Mouse (Mus musculus) stomach, embryonic 14.5 days (tissue): Measurements from ENCODE around the gene Atp8a2. TPM values are rescaled to one million over a fixed set of nuclear protein-coding genes. Genes with fewer than 3 reads are reported as not detected.

Experiments used
- ATAC-seq: fragments of 200-750 bp; cut with Nextera tagmentation; 2 replicates; pipeline ENCODE4 v1.8.0; 2017; ENCODE audit warnings: low read depth, moderate TSS enrichment; ENCODE audit not compliant: insufficient number of reproducible peaks, insufficient read depth, low FRiP score
- H3K27ac ChIP-seq: fragments of 300-500 bp; sonication (generic); 2 replicates; pipeline ENCODE4 v1.5.1; 2014; ENCODE audit warnings: mild to moderate bottlenecking, low read length, moderate library complexity, mixed read lengths
- H3K27me3 ChIP-seq: fragments of 300-500 bp; sonication (generic); 2 replicates; pipeline ENCODE4 v1.6.1; 2014; ENCODE audit warnings: low read length, control low read depth, mixed read lengths; ENCODE audit not compliant: control insufficient read depth, insufficient read depth
- H3K36me3 ChIP-seq: fragments of 300-500 bp; sonication (generic); 2 replicates; pipeline ENCODE4 v1.6.1; 2014; ENCODE audit warnings: mild to moderate bottlenecking, control low read depth, low read length, moderate library complexity, mixed read lengths; ENCODE audit not compliant: control insufficient read depth, insufficient read depth
- H3K4me1 ChIP-seq: fragments of 300-500 bp; sonication (generic); 2 replicates; pipeline ENCODE4 v1.6.1; 2014; ENCODE audit warnings: low read length, control low read depth, mixed read lengths; ENCODE audit not compliant: control insufficient read depth, insufficient read depth
- H3K4me2 ChIP-seq: fragments of 300-500 bp; sonication (generic); replicated peaks from 2 replicates; pipeline ENCODE4 v1.6.1; 2014; ENCODE audit warnings: low read depth, low read length, control low read depth
- H3K4me3 ChIP-seq: fragments of 300-500 bp; sonication (generic); 2 replicates; pipeline ENCODE4 v1.5.1; 2014; ENCODE audit warnings: low read depth, low read length, control low read depth
- H3K9ac ChIP-seq: fragments of 300-500 bp; sonication (generic); replicated peaks from 2 replicates; pipeline ENCODE4 v1.6.1; 2014; ENCODE audit warnings: low read depth, mild to moderate bottlenecking, control low read depth, low read length, moderate library complexity, mixed read lengths
- H3K9me3 ChIP-seq: fragments of 300-500 bp; sonication (generic); 2 replicates; pipeline ENCODE4 v1.6.1; 2016; ENCODE audit warnings: low read depth, low read length, control low read depth; ENCODE audit not compliant: control insufficient read depth
- WGBS: fragments of 180-500 bp; shearing (Covaris S2); extraction: QIAGEN DNeasy Blood & Tissue Kit; methylation state at CpG from one replicate; pipeline ENCODE4 v1.1.7; 2014; 5-methylcytosine and 5-hydroxymethylcytosine counted together
- polyA plus RNA-seq: library from polyadenylated mRNA; unstranded; fragments of >200 nt; fragmentation: Nextera tagmentation; extraction: Ambion mirVana; gene quantifications from 2 replicates; pipeline ENCODE4 v1.2.1, GENCODE M21; 2014

Gene Atp8a2
- polyA plus RNA-seq, 1 experiment from 2014 or later, result 5.9 TPM

DNA sequence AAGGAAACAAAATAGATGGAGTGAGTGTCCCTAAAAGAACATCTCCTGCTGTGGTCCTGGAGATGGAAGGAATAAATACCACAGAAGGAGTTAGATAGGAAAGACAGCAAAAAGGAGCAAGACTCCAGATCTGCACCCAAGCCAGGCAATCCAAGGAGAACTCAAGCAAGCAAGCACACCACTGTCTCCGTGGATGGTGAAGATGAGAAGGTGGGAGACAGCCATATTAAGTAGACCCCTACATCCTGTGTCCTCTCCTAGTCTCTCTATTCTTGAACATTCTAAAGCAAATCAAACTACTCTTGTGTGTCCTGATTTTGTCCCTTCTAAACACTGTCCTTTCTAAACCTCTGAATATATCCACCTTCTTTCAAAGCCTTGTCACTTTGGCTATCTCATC is 552.8 kb downstream of the Atp8a2 start:
- Histone ChIP-seq H3K27ac (no peak overlapping the region), H3K27me3 (no peaks in the 10 kb centered on the region), H3K9ac (no peak overlapping the region), H3K4me2 (no peak overlapping the region), H3K9me3 (no peaks in the 10 kb centered on the region), H3K4me1 (0 out of 2 replicates have a peak, but pooled peaks cover 10% of the 10 kb centered on the region), H3K36me3 (no peaks in the 10 kb centered on the region), H3K4me3 (no peak overlapping the region)
- ATAC-seq, result no peak
- WGBS, result 100% methylated on average over 1 of the region's 1 CpGs

DNA sequence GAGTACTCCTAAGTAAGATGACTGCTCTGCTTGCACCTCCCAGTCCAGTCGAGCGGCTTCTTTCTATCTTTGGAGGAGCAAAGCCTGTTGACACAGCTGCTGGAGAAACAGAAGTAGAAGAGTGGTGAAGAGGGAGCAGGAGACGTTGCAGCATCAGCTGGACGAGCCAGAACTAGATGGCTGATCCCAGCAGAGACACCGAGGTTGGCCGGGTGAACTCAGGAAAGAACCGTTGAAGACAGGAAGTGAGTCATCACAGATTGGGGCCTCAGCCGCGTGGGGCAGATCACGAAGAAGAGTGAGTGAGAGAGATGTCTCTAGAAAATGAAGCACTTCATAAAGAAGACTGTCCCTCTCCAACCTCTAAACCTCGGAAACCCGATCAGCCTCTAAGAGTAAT is 553.4 kb downstream of the Atp8a2 start:
- Histone ChIP-seq H3K36me3 (no peaks in the 10 kb centered on the region), H3K4me2 (no peak overlapping the region), H3K9ac (no peak overlapping the region), H3K4me1 (0 out of 2 replicates have a peak, but pooled peaks cover 11% of the 10 kb centered on the region), H3K9me3 (no peaks in the 10 kb centered on the region), H3K27ac (no peak overlapping the region), H3K27me3 (no peaks in the 10 kb centered on the region), H3K4me3 (no peak overlapping the region)
- no peak for ATAC-seq
- 37% methylated on average over 12 of the region's 12 CpGs for WGBS

DNA sequence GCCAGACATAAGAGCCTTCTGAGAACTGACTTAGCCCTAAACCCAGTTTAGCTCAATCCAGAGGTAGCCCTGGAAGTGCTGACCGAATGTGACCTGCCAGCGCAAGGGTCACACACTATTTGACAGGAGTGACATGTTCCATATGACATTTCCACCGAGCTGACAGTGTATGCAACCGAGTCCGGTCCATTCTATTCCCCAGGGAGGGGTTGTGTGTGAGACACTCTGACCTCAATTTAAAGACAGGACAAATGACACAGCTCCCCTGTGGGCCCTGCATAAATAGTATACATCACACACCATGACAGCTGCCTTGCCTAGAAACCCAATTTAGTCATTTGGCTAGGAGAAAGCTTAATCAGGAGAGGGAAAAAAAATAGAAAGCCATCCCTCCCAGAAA is 555.1 kb downstream of the Atp8a2 start:
- 23% methylated on average over 5 of the region's 5 CpGs for WGBS
- Histone ChIP-seq H3K9me3 (no peaks in the 10 kb centered on the region), H3K27ac (no peak overlapping the region), H3K9ac (no peak overlapping the region), H3K36me3 (no peaks in the 10 kb centered on the region), H3K4me1 (0 out of 2 replicates have a peak, but pooled peaks cover 9% of the 10 kb centered on the region), H3K27me3 (no peaks in the 10 kb centered on the region), H3K4me3 (no peak overlapping the region), H3K4me2 (no peak overlapping the region)
- no peak for ATAC-seq

DNA sequence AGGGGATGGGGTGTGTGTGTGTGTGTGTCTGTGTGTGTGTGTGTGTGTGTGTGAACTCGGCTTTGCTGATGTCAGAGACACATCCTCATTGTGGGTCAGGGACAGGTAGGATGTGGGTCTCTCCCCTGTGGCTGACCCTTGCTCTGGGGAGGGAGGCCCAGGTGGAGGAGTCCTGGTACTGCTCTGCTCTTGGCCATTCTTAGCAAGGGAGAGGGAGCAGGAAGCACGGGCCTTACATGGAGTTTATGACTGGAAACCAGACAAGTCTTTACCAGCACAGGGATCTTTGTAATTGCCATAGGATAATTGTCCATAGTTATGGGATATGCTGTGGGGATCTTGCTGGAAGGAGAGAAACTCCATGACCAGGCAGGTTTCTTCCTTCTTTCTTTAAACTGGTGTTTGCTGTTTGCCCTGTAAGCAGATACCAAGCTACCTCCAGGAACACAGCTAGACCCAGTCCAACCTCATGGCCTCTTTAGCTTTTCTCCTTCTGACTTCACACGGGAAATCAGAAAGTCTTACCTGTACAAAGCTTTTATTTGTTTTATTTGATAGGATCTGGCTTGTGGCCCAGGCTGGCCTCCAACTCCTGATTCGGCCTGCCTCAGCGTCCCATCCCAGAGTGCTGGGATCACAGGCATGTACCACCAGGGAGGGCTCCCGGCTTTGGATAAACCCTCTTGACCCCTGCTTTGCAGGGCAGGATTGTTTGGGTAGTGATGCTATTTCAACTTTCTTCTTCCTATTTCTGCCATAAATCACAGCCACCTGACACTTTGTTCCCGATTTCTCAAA is 557.9 kb downstream of the Atp8a2 start:
- Histone ChIP-seq H3K27me3 (no peaks in the 10 kb centered on the region), H3K4me2 (no peak overlapping the region), H3K36me3 (no peaks in the 10 kb centered on the region), H3K4me3 (no peak overlapping the region), H3K27ac (no peak overlapping the region), H3K9ac (no peak overlapping the region), H3K4me1 (0 out of 2 replicates have a peak, but pooled peaks cover 9% of the 10 kb centered on the region), H3K9me3 (no peaks in the 10 kb centered on the region)
- no peak for ATAC-seq
- WGBS, result 27% methylated on average over 7 of the region's 7 CpGs

DNA sequence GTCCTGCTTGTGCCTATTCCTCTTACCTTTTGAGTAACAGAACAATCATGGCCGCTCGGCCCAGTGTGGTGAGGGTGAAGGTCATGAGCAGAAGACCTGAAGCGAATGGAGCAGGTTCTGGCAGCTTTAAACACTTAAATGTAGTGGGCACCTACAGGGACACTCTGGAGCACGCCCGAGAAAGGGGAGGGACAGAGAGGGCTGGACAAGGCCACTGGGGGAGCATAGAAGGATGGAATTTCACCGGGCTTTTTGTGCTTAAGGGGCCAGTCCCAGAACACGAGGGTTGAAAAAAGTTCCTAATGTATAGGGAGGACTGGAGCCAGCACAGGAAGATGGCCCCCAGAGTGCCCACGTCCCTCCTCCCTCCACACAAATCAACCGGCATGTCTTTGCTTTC is 563.0 kb downstream of the Atp8a2 start:
- 83% methylated on average over 9 of the region's 9 CpGs for WGBS
- no peaks in the 10 kb centered on the region for H3K9me3 ChIP-seq
- no peaks in the 10 kb centered on the region for H3K4me1 ChIP-seq
- no peak overlapping the region for H3K9ac ChIP-seq
- no peak for ATAC-seq
- no peaks in the 10 kb centered on the region for H3K27me3 ChIP-seq
- no peak overlapping the region for H3K4me3 ChIP-seq
- no peak overlapping the region for H3K4me2 ChIP-seq
- no peak overlapping the region for H3K27ac ChIP-seq
- H3K36me3 ChIP-seq, result no peaks in the 10 kb centered on the region; the same call in 1 of the 2 replicates

DNA sequence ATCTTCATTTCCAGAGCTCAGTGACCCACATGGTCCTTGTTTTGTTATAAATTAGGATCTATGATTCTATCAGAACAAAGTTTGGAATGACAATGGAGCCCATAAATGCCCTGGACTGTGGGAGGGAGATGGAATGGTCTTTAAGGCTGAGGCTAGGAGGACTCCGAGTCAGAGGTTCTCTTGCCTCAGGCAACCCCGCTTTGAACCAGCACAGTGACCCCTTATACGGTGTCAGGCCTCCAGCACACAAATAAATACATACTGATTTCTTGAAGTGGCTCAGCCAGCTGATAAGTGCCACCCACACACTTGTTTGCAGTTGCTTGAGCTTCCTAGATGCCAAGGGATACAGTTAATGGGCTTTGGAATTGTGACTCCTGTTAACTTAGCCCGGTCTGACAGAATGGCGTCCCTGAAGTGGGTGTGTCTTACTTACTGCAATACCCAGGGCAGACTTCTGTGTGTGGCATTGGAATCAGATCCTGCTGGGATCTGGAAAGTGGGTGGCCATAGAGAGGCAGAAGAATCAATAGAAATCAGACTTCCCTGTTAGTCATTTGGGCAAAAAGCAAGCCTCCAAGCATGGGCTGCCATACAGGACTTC is 563.6 kb downstream of the Atp8a2 start:
- Histone ChIP-seq H3K4me2 (no peak overlapping the region), H3K4me1 (no peaks in the 10 kb centered on the region), H3K36me3 (no peaks in the 10 kb centered on the region; the same call in 1 of the 2 replicates), H3K9me3 (no peaks in the 10 kb centered on the region), H3K4me3 (no peak overlapping the region), H3K9ac (no peak overlapping the region), H3K27me3 (no peaks in the 10 kb centered on the region), H3K27ac (no peak overlapping the region)
- no peak for ATAC-seq
- 81% methylated on average over 5 of the region's 5 CpGs for WGBS

DNA sequence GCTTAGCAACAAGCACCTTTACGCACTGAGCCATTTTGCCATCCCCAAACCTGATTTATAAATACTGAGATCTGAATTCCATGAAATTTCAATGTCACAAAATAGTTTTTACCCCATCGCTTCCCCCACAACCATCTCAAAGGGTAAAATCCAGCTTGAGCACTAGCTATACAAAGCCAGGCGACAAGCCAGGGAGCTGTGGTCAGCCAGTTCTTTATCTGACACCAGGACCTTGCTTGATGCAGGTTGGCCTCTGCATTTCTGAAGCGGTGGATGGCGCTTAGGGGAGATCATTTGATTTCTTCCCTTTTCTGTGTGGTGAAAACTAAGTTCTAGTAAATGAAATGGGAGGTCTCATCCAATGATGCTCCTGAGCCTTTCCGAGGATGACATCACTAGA is 564.9 kb downstream of the Atp8a2 start:
- Histone ChIP-seq H3K27me3 (no peaks in the 10 kb centered on the region), H3K27ac (no peak overlapping the region), H3K36me3 (no peaks in the 10 kb centered on the region; the same call in 1 of the 2 replicates), H3K9ac (no peak overlapping the region), H3K4me1 (0 out of 2 replicates have a peak, but pooled peaks cover 2% of the 10 kb centered on the region), H3K4me3 (no peak overlapping the region), H3K4me2 (no peak overlapping the region), H3K9me3 (no peaks in the 10 kb centered on the region)
- WGBS, result 90% methylated on average over 6 of the region's 6 CpGs
- ATAC-seq, result no peak

DNA sequence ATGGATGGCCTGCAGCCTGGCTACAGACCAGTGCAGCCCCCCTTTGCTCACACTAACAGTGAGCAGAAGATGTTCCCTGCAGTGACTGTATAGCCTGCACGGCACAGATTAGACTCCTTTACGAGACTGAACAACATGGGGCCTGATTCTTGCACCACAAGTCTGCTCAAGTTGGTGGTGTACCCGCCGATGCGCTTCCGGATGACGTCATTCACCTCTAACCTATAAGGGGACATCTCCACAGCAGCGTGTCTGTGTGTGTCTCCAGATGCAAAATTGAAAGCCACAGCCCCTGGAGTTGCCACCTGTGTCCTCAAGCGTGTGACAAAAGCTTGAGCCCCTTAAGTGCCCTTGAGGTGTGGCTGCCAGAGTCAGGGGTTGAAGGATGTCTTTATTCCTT is 566.9 kb downstream of the Atp8a2 start:
- Histone ChIP-seq H3K9ac (no peak overlapping the region), H3K36me3 (no peaks in the 10 kb centered on the region; the same call in 1 of the 2 replicates), H3K4me1 (peaks cover 9% of the 10 kb centered on the region; the same call in 1 of the 2 replicates), H3K9me3 (no peaks in the 10 kb centered on the region), H3K4me2 (no peak overlapping the region), H3K27ac (no peak overlapping the region), H3K4me3 (no peak overlapping the region), H3K27me3 (no peaks in the 10 kb centered on the region)
- 94% methylated on average over 9 of the region's 9 CpGs for WGBS
- ATAC-seq, result no peak
